Mouse (Mus musculus) neural tube, embryonic 14.5 days (tissue): ENCODE data around the gene Pde4dip. TPM values are rescaled to one million over a fixed set of nuclear protein-coding genes. Genes with fewer than 3 reads are reported as not detected.

Experiments
- ATAC-seq: fragments of 200-750 bp; cut with Nextera tagmentation; 2 replicates; pipeline ENCODE4 v1.8.0; 2017; ENCODE audit warnings: low read depth, mild to moderate bottlenecking, moderate TSS enrichment, moderate library complexity
- H3K27ac ChIP-seq: fragments of 300-500 bp; sonication (generic); 2 replicates; pipeline ENCODE4 v1.5.1; 2014; ENCODE audit warnings: low read depth, mild to moderate bottlenecking, control low read depth, low read length, moderate library complexity, mixed read lengths
- H3K27me3 ChIP-seq: fragments of 300-500 bp; sonication (generic); 2 replicates; pipeline ENCODE4 v1.6.1; 2014; ENCODE audit warnings: low read length; ENCODE audit not compliant: control insufficient read depth, insufficient read depth
- H3K36me3 ChIP-seq: fragments of 300-500 bp; sonication (generic); 2 replicates; pipeline ENCODE4 v1.6.1; 2014; ENCODE audit warnings: low read length, mixed read lengths; ENCODE audit not compliant: control insufficient read depth, insufficient read depth
- H3K4me1 ChIP-seq: fragments of 300-500 bp; sonication (generic); 2 replicates; pipeline ENCODE4 v1.6.1; 2014; ENCODE audit warnings: low read length; ENCODE audit not compliant: control insufficient read depth, insufficient read depth
- H3K4me2 ChIP-seq: fragments of 300-500 bp; sonication (generic); 2 replicates; pipeline ENCODE4 v1.6.1; 2014; ENCODE audit warnings: mild to moderate bottlenecking, low read depth, low read length, control low read depth
- H3K4me3 ChIP-seq: fragments of 300-500 bp; sonication (generic); 2 replicates; pipeline ENCODE4 v1.5.1; 2014; ENCODE audit warnings: low read depth, low read length, control low read depth, mixed read lengths
- H3K9ac ChIP-seq: fragments of 300-500 bp; sonication (generic); replicated peaks from 2 replicates; pipeline ENCODE4 v1.6.1; 2014; ENCODE audit warnings: low read depth, mild to moderate bottlenecking, control low read depth, low read length, mixed read lengths
- H3K9me3 ChIP-seq: fragments of 300-500 bp; sonication (generic); 2 replicates; pipeline ENCODE4 v1.6.1; 2016; ENCODE audit warnings: low read length; ENCODE audit not compliant: control insufficient read depth
- WGBS: fragments of 180-500 bp; shearing (Covaris S2); extraction: QIAGEN DNeasy Blood & Tissue Kit; methylation state at CpG from one replicate; pipeline ENCODE4 v1.1.7; 2014; 5-methylcytosine and 5-hydroxymethylcytosine counted together
- polyA plus RNA-seq: library from polyadenylated mRNA; unstranded; fragments of >200 nt; fragmentation: Nextera tagmentation; extraction: Ambion mirVana; gene quantifications from 2 replicates; pipeline ENCODE4 v1.2.1, GENCODE M21; 2014

The Pde4dip gene
- polyA plus RNA-seq, 1 experiment from 2014 or later: 75.8 TPM

DNA sequence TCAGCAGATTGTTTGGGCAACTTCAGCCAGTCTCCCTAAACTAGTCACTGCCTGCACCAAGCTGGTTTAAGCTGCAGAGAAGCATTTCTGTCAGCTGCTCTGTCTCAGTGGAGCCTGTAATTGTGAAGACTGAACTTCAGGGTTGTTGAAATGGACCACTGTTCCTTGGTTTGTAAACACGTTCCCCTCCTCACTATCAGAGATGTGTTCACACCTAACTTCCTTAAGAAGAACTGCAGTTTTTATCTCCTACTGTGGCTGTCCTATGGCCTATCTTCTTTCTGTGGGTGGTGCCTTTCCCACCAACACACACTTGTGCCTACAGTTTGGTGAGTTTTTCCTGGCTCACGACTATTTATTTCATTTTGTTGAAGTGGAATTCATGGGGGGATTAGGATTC lies 199.2 kb downstream of the Pde4dip start:
- H3K4me2 ChIP-seq: no peak overlapping the region
- ATAC-seq: no peak
- 87% methylated on average over 2 of the region's 2 CpGs for WGBS

DNA sequence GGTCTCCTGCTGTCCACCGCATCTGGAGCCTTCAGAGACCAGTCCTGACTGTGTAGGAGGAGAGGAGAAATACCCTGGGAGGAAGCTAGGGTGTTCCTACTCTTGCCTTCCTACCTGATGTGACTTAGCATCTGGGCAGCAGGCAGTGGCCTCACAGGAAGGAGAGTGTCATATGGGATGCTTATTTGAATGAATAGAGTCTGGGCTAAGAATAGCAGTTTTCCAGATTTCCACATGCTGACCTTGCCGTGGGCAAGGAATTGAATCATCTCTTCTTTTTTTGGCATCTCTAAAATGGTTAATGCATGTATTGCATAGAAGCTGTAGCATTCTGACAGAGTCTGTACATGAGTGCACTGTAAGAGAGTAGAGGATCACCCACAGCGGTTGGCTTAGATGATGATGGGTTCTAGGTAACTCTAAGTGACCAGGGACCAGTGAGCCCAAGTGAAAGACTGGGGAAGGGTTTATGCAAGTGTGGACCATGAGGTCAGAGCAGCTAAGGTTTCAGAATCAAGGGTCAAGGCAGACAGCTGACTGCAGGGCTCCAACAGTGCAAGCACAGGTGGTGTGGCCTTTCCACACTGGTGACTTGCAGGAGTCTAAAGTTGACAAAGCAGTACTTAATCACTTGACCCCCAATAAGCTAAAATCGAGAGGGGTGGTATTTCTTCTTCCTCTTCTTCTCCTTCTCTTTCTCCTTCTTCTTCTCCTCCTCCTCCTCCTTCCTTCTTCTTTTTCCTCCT lies 202.0 kb downstream of the Pde4dip start:
- Histone ChIP-seq H3K27me3 (no peaks in the 10 kb centered on the region), H3K9me3 (no peaks in the 10 kb centered on the region), H3K4me3 (no peak overlapping the region), H3K4me1 (peaks cover 3% of the 10 kb centered on the region; the same call in 1 of the 2 replicates), H3K9ac (no peak overlapping the region), H3K4me2 (no peak overlapping the region), H3K27ac (no peak overlapping the region), H3K36me3 (0 out of 2 replicates have a peak, but pooled peaks cover 6% of the 10 kb centered on the region)
- 88% methylated on average over 4 of the region's 4 CpGs for WGBS
- no peak for ATAC-seq

More for the DNA sequence above, 199.2 kb downstream of the Pde4dip start:
- no peak overlapping the region for H3K4me3 ChIP-seq
- no peaks in the 10 kb centered on the region for H3K9me3 ChIP-seq
- no peaks in the 10 kb centered on the region for H3K4me1 ChIP-seq
- H3K36me3 ChIP-seq: 0 out of 2 replicates have a peak, but pooled peaks cover 6% of the 10 kb centered on the region
- no peaks in the 10 kb centered on the region for H3K27me3 ChIP-seq
- no peak overlapping the region for H3K27ac ChIP-seq
- H3K9ac ChIP-seq: no peak overlapping the region

DNA sequence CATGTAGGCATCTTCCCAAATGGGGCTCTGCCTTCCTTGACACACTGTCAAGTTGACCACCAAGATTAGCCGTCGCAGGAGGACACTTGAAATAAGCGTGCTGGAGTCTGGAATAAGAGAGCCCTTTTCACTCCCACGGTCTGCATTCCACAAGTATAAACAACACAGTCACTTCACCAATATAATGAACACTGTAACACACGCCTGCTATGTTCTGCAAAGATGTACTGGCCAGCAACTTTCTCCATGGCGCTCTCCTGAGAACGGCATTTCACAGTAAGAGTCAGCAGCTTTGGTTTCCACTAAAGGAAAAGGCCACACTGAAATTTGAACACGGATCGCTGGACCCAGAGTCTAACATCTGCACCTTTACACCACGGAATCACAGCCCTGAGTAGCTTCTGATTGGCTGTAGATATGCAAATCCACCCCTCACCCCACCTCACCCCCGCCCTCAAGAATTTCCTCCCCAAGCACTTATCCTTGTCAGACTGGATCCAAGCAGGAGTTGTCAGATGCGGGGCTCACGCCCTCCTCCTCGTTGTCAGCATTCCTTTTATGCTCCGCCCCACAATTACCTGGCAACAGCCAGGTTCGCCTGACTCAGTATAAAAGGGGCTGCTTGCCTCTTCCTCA lies 204.8 kb downstream of the Pde4dip start:
- 11% methylated on average over 16 of the region's 16 CpGs for WGBS
- no peaks in the 10 kb centered on the region for H3K9me3 ChIP-seq
- no peak overlapping the region for H3K4me3 ChIP-seq
- no peaks in the 10 kb centered on the region for H3K27me3 ChIP-seq
- H3K27ac ChIP-seq: no peak overlapping the region
- H3K4me2 ChIP-seq: no peak overlapping the region
- H3K9ac ChIP-seq: no peak overlapping the region
- H3K4me1 ChIP-seq: peaks cover 3% of the 10 kb centered on the region; the same call in 1 of the 2 replicates
- H3K36me3 ChIP-seq: no peaks in the 10 kb centered on the region
- ATAC-seq: no peak

DNA sequence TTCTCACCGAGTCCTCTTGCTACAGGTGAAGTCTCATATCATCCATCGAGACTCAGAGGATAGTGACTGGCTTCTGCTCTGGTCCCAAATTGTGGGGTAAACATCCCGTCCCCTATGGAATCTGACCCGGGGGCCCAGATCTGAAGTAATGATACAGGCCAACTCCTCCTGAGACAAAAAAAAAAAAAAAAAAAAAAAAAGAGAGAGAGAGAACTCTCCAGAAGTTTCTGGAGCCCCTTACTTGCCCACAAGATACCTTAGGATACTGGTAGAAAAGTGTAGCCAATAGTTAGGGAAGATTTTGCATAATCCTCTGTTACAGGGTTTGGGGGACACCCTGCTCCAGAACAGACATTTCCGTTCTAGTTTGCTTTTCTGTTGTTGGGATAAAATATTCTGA lies 205.9 kb downstream of the Pde4dip start:
- ATAC-seq: no peak
- Histone ChIP-seq H3K9me3 (no peaks in the 10 kb centered on the region), H3K4me1 (peaks cover 3% of the 10 kb centered on the region; the same call in 1 of the 2 replicates), H3K9ac (no peak overlapping the region), H3K27me3 (no peaks in the 10 kb centered on the region), H3K4me2 (no peak overlapping the region), H3K27ac (no peak overlapping the region), H3K36me3 (no peaks in the 10 kb centered on the region), H3K4me3 (no peak overlapping the region)
- 23% methylated on average over 5 of the region's 5 CpGs for WGBS

DNA sequence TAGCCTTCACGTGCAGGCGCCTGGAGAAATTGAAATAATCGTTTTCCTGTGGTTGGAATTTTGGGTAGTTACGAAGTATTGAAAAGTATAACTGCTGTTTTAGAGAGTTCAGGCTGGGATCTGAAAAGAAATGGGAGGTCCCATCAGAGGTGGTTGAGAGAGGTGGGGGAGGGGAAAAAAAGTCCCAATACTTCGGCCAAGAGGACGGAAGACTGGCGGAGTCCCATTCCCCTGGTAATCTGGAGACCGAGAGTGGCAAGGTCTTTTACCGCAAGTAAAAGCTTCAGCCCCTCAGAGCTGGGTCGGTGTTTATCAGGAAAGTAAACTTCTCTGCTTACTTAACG lies 206.4 kb downstream of the Pde4dip start:
- Histone ChIP-seq H3K9ac (no peak overlapping the region), H3K4me2 (peak overlapping the region; percentile 43), H3K27ac (no peak overlapping the region), H3K9me3 (no peaks in the 10 kb centered on the region), H3K4me3 (peak overlapping the region; percentile 22; the same call in 1 of the 2 replicates), H3K4me1 (peaks cover 3% of the 10 kb centered on the region; the same call in 1 of the 2 replicates), H3K36me3 (no peaks in the 10 kb centered on the region), H3K27me3 (no peaks in the 10 kb centered on the region)
- 2% methylated on average over 11 of the region's 11 CpGs for WGBS
- no peak for ATAC-seq

DNA sequence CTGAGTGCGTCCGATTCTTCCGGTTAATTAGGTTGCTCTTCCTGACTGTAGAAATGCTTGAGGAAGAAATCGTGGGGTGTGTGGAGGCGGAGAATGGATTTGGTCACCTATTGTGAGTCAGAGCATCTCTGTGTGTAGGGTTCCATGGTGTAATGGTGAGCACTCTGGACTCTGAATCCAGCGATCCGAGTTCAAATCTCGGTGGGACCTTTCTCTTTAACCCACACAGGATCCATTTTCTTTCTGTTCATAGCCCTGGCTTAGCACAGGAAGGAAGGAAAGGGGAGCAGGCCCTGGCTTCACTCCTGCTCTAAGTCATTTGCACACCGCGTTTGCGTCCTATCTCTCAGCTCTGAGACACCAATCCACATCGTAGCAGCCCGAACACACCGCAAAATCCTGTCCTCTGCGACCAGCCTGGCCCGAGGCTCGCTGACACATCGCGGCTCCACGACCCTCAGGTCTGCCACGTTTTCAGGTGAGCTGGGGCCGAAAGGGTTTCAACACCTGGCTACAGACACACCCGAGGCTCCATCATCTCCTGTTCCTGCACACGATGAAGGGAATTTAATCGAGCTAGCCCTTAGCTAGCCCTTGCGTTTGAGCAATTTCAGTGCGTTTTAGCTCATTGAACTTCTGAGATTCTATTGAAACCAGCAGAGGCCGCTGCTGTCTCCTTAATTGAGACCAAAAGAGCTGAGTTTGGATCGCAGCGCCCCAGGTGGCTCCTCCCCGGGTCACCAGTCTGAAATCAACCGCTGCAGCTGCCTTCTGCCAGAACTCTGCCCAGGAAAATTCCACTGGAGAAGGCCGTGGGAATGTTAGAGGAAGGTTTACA lies 207.0 kb downstream of the Pde4dip start:
- Histone ChIP-seq H3K4me3 (peak overlapping the region; percentile 22), H3K27me3 (no peaks in the 10 kb centered on the region), H3K9ac (no peak overlapping the region; the same call in none of the 2 replicates), H3K4me1 (peaks cover 3% of the 10 kb centered on the region; the same call in 1 of the 2 replicates), H3K9me3 (no peaks in the 10 kb centered on the region), H3K27ac (no peak overlapping the region), H3K4me2 (peak overlapping the region; percentile 43), H3K36me3 (no peaks in the 10 kb centered on the region)
- peak; percentile 53 for ATAC-seq
- WGBS: 1% methylated on average over 33 of the region's 33 CpGs

DNA sequence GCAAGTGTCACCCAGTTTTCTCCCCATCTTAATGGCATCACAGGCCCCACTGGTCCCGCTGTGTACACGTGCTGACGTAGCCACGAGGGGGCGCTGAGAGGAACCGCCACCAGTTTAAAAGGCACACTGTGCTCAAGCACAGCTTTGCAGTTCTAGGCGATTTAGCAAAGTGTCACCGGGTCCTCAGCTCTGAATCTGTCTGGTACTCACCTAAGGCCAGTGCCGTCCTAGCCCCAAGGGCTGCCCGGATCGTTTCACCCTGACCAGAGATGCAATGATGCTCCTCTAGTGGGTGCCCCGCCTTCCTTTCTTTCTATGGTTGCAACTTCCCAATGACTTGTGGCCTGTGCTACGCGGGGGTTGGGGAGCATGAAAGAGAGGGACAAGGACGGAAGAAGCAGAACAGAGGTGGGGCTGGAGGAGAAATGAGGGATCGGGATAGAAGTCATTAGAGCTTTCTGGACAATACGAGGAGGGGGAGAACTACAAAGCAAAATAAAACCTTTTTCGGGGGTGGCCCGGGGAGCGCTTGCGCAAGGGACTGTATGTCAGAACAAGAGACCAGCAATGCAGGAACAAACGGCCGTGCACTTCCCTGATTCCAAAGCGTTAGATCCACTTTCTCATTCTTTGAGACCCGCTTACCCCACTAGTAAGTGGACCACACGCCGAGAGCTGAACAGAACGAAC lies 207.7 kb downstream of the Pde4dip start:
- WGBS: 3% methylated on average over 28 of the region's 28 CpGs
- no peaks in the 10 kb centered on the region for H3K36me3 ChIP-seq
- H3K27me3 ChIP-seq: no peaks in the 10 kb centered on the region
- H3K9ac ChIP-seq: no peak overlapping the region; the same call in 1 of the 2 replicates
- H3K27ac ChIP-seq: no peak overlapping the region
- peaks cover 3% of the 10 kb centered on the region; the same call in 1 of the 2 replicates for H3K4me1 ChIP-seq
- peak overlapping the region; percentile 22 for H3K4me3 ChIP-seq
- H3K4me2 ChIP-seq: peak overlapping the region; percentile 43
- no peaks in the 10 kb centered on the region for H3K9me3 ChIP-seq
- peak; percentile 74 for ATAC-seq

DNA sequence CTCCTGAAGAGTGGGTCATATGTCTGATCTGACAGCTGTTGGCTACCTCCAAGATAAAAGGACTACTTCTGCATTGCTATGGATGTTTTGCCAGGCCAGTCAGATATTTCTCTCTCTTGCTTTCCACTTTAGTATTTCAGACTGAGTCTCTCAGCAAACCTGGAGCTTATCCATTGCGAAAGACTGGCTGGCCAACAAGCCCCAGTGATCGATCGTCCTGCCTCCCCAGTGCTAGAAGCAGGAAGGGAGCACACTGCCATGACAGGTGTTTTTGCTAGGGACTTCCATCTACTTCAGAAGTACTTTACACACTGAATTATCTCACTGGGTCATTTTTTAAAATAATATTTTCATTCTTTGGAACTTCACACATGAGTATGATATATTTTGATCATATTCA lies 210.1 kb downstream of the Pde4dip start:
- H3K27ac ChIP-seq: no peak overlapping the region
- 98% methylated on average over 3 of the region's 3 CpGs for WGBS
- ATAC-seq: no peak
- H3K27me3 ChIP-seq: no peaks in the 10 kb centered on the region
- H3K9me3 ChIP-seq: no peaks in the 10 kb centered on the region
- H3K9ac ChIP-seq: no peak overlapping the region
- H3K4me1 ChIP-seq: peaks cover 3% of the 10 kb centered on the region; the same call in 1 of the 2 replicates
- H3K36me3 ChIP-seq: no peaks in the 10 kb centered on the region
- H3K4me3 ChIP-seq: no peak overlapping the region
- no peak overlapping the region for H3K4me2 ChIP-seq
